Mouse (Mus musculus) embryonic facial prominence, embryonic 10.5 days (tissue): ENCODE measurements around the gene Mta2. TPM values are rescaled to one million over a fixed set of nuclear protein-coding genes. Genes with fewer than 3 reads are reported as not detected.
A peak's percentile ranks its signal among the peaks of the same experiment; 100 is the strongest.
"Not testable (repeated sequence)": the region's sequence is repeated elsewhere in the genome, so short reads cannot be mapped to it uniquely, and the experiment has no call there.

Experiments used
- DNase-seq: peaks from one replicate; pipeline ENCODE4 v3.0.0-alpha.2; 2017; ENCODE audit warnings: low spot score
- H3K27ac ChIP-seq: fragments of 300-500 bp; sonication (generic); replicated peaks from 2 replicates; pipeline ENCODE4 v1.5.1; 2016; ENCODE audit warnings: mild to moderate bottlenecking
- H3K27me3 ChIP-seq: fragments of 300-500 bp; sonication (generic); replicated peaks from 2 replicates; pipeline ENCODE4 v1.6.1; 2016; ENCODE audit warnings: low read depth, mild to moderate bottlenecking; ENCODE audit not compliant: poor library complexity, severe bottlenecking
- H3K36me3 ChIP-seq: fragments of 300-500 bp; sonication (generic); replicated peaks from 2 replicates; pipeline ENCODE4 v1.6.1; 2016; ENCODE audit warnings: mild to moderate bottlenecking, moderate library complexity
- H3K4me1 ChIP-seq: fragments of 300-500 bp; sonication (generic); 2 replicates; pipeline ENCODE4 v1.6.1; 2016
- H3K4me3 ChIP-seq: fragments of 300-500 bp; sonication (generic); 2 replicates; pipeline ENCODE4 v1.5.1; 2016; ENCODE audit warnings: mild to moderate bottlenecking, moderate library complexity
- H3K9me3 ChIP-seq: fragments of 300-500 bp; sonication (generic); 2 replicates; pipeline ENCODE4 v1.6.1; 2016; ENCODE audit warnings: mild to moderate bottlenecking
- WGBS: fragments of 180-500 bp; shearing (Covaris S2); methylation state at CpG from one replicate; pipeline ENCODE4 v1.1.7; 2016; 5-methylcytosine and 5-hydroxymethylcytosine counted together
- polyA plus RNA-seq: library from polyadenylated mRNA; unstranded; fragments of >200 nt; fragmentation: Nextera tagmentation; extraction: Ambion mirVana; gene quantifications from 2 replicates; pipeline ENCODE4 v1.2.1, GENCODE M21; 2016

Gene Mta2
- 212 and 216 TPM in 2 replicates for polyA plus RNA-seq

DNA sequence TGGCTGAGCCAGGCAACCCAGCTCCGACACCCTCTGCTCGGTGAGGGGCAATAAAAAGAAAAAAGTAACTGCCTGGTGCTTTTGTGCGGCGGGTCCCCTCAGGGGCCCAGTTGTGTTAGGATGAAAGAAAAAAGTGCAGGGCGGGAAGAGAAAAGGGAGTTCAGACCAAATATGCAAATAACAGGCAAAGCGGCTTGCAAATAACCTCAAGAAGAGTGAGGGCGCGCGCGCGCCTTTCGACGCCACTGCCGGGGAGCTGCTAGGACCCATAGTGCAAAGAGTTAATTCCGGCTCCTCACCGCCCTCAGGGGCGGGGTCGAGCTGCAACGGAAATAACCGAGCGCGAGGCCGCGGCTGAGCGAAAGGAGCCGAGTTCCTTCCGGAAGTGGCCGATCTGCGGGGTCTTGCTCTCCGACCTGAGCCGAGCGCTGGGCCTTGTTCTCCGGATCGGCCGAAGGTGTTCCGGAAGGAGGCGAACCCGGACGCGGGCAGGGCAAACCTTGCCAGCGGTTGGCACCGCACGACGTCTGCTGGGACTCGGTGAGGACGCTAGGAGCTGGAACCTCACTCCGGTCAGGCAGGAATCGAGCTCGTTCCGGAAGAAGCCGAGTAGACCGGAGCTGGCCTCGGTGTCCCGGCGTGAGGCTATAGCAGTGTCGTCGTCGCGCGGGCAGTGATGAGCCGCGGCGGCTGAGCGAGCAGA, at the start of gene Mta2:
Gene Mta2, plus strand, starts transcription at position 361 of the 703 bp plus-strand sequence.
- under 1% methylated on average over 64 of the region's 64 CpGs for WGBS
- H3K4me3 ChIP-seq, result peak within 1 kb of the TSS; percentile 97
- peaks cover 38% of the 10 kb centered on the region for H3K4me1 ChIP-seq
- H3K9me3 ChIP-seq, result no peaks in the 10 kb centered on the region
- H3K27me3 ChIP-seq, result no peaks in the 10 kb centered on the region
- H3K27ac ChIP-seq, result peak within 1 kb of the TSS; percentile 99
- DNase-seq, result peak; percentile 99
- peaks cover 74% of the 10 kb centered on the region for H3K36me3 ChIP-seq

DNA sequence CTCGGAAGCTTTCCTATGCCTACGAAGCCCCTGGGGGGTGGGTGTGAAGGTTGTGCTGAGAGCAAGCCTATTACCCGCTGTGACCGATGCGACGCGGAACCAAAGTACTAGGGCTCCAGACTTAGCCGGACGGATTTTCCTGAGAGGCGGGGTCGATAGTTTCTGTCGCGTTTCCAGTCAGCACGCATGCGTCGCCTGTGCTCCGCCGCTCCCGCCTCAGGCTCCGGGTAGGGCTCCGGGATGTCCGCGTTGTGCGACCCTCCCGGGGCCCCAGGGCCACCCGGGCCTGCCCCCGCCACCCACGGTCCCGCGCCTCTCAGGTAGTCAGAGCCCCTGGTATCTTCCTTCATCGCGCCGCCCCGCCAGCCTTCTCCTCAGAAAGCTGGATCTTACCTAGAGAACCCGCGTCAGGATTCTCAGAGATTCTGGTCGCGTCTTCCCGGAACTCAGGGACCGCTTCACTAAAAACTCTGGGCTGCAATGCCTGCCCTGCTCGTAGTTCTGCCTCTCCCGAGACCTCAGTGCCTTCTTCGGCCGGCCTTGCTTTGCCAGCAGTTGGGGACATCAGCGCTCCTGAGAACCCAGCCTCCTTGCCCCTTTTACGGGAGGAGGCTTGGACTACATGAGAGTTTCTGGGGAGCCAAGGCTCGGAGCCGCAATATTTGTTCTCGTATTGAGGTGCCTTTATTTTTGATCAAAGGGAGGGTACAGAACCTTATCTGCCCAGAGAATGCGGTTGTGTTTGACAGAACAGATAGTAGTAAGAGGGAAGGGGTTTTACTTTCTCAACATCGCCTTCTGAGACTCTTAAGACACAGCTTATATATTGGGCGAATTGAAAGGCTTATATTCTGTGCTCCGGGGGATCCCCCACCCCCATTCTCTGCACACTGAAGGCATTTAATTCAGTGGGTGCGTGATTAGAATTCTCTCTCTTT, 48.6 kb upstream of the Mta2 start, which contains the start of gene Ints5:
Gene Ints5, plus strand, starts transcription at position 177 of the 938 bp plus-strand sequence.
- Histone ChIP-seq H3K27ac (peak within 1 kb of the TSS; percentile 95), H3K4me1 (peaks cover 38% of the 10 kb centered on the region), H3K4me3 (peak within 1 kb of the TSS; percentile 91), H3K9me3 (no peaks in the 10 kb centered on the region), H3K36me3 (peaks cover 51% of the 10 kb centered on the region), H3K27me3 (no peaks in the 10 kb centered on the region)
- 4% methylated on average over 54 of the region's 54 CpGs for WGBS
- peak; percentile 88 for DNase-seq

DNA sequence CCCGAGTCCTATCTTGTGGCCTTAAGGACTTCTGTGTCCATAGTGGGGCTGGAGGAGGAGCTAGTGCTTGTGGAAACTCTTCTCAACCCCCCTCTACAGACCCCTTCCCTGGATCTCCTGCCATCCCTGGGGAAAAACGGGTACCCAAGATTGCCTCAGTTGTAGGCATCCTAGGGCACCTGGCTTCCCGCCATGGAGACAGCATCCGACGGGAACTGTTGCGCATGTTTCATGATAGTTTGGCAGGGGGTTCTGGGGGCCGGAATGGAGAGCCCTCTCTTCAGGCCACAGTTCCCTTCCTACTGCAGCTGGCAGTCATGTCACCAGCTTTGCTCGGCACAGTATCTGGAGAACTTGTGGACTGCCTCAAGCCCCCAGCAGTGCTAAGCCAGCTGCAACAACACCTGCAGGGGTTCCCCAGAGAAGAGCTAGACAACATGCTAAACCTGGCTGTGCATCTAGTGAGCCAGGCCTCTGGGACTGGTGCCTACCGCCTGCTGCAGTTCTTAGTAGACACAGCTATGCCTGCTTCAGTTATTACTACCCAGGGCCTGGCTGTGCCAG, 46.2 kb upstream of the Mta2 start:
- Histone ChIP-seq H3K27me3 (no peaks in the 10 kb centered on the region), H3K9me3 (no peaks in the 10 kb centered on the region), H3K4me3 (no peak overlapping the region; the same call in 1 of the 2 replicates), H3K36me3 (peaks cover 47% of the 10 kb centered on the region), H3K4me1 (peaks cover 44% of the 10 kb centered on the region), H3K27ac (no peak overlapping the region)
- 89% methylated on average over 9 of the region's 9 CpGs for WGBS
- DNase-seq, result no peak

DNA sequence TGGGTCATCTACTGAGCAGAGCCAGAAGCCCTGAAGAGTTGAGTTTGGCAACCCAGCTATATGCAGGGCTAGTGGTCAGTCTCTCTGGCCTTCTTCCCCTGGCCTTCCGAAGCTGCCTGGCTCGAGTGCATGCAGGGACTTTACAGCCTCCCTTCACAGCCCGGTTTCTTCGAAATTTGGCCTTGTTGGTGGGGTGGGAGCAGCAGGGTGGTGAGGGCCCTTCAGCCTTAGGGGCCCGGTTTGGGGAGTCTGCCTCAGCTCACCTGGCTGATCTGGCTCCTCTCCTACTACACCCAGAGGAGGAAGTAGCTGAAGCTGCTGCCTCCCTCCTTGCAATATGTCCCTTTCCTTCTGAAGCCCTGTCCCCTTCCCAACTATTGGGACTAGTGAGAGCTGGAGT, 45.4 kb upstream of the Mta2 start:
- DNase-seq, H3K27ac ChIP-seq, H3K9me3 ChIP-seq, H3K27me3 ChIP-seq: not testable (repeated sequence)
- WGBS, result 89% methylated on average over 5 of the region's 5 CpGs
- Histone ChIP-seq H3K4me1 (peaks cover 44% of the 10 kb centered on the region), H3K36me3 (peaks cover 45% of the 10 kb centered on the region), H3K4me3 (peak overlapping the region; percentile 93; the same call in 1 of the 2 replicates)

DNA sequence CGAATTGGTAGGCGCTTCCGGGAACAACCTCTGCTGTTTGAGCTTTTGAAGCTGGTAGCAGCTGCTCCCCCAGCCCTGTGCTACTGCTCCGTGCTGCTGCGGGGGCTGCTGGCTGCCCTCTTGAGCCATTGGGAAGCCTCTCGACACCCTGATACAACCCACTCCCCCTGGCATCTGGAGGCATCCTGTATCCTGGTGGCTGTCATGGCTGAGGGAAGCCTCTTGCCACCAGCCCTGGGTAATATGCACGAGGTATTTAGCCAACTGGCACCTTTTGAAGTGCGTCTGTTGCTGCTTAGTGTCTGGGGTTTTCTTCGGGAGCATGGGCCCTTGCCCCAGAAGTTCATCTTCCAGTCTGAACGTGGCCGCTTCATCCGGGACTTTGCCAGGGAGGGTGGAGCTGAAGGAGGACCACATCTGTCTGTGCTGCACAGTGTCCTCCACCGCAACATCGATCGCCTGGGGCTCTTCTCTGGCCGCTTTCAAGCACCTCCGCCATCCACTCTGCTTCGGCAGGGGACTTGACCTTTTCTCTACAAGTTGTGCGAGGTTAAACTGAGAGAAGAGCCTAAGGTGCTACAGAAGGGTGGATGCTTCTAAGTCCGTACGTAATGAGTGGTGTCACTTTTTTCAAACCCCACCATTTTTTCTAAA, 44.3 kb upstream of the Mta2 start:
- Histone ChIP-seq H3K27ac (peak overlapping the region; percentile 96), H3K36me3 (peaks cover 49% of the 10 kb centered on the region), H3K4me1 (peaks cover 44% of the 10 kb centered on the region), H3K4me3 (peak overlapping the region; percentile 93)
- not testable (repeated sequence) for H3K27me3 ChIP-seq, H3K9me3 ChIP-seq
- DNase-seq, result peak; percentile 65
- WGBS, result 26% methylated on average over 21 of the region's 21 CpGs

DNA sequence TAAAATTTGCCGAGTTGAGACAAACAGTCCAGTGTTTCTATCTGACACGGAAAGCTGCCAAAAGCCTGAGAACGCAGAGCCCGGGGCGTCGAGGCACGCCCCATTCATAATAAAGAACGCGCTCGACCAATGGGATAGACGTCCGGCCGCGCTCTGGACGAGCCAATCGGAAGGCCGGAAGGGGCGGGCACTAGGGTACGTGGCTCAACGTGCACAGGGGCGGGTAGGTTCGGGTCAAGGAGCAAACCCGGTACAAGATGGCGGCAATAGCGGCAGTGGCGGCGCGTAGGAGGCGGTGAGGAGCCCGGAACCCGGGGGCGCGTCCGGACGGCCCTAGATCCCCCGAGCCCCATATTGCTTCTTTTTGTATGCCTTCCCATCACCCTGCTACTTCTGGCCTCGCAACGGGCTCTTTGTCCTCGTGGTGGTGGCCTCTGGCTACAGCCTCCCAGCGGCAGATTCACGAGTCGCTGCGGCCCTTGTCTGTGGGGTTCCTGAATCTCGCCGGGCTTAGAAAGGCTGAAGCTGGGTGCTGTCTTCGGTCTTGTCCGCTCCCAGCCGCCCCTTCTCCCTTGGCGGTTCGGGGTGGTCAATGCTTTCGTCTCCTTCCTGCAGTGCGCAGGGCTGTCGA, 43.7 kb upstream of the Mta2 start, which contains the start of gene Ganab:
Gene Ganab, plus strand, starts transcription at position 207 of the 631 bp plus-strand sequence.
- Histone ChIP-seq H3K27me3 (no peaks in the 10 kb centered on the region), H3K4me1 (peaks cover 44% of the 10 kb centered on the region), H3K27ac (peak within 1 kb of the TSS; percentile 96), H3K36me3 (peaks cover 56% of the 10 kb centered on the region), H3K9me3 (no peaks in the 10 kb centered on the region), H3K4me3 (peak within 1 kb of the TSS; percentile 93)
- under 1% methylated on average over 53 of the region's 53 CpGs for WGBS
- peak; percentile 98 for DNase-seq

DNA sequence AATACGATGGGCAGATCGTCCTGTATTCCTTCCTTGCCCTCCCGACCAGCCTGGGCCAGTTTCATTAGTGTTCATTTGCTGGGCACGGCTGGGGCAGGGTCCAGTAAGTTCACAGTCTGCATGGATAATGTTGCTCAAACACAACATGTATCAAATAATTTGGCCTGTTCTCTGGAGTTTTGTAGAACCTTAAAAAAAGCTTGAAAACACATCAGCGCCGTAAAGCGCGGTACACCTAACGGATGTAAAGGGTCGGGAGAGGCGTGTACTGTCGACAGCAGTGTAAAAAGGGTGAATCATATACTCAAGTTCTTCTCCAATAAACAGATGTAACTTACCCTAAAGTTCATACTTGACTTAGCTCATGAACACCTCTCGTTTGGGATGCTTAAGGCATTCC, 43.1 kb upstream of the Mta2 start:
- H3K4me3 ChIP-seq, result peak overlapping the region; percentile 93
- peak overlapping the region; percentile 96 for H3K27ac ChIP-seq
- DNase-seq, result no peak
- H3K36me3 ChIP-seq, result peaks cover 62% of the 10 kb centered on the region
- H3K4me1 ChIP-seq, result peaks cover 42% of the 10 kb centered on the region
- WGBS, result 17% methylated on average over 13 of the region's 13 CpGs
- no peaks in the 10 kb centered on the region for H3K9me3 ChIP-seq
- H3K27me3 ChIP-seq, result no peaks in the 10 kb centered on the region

DNA sequence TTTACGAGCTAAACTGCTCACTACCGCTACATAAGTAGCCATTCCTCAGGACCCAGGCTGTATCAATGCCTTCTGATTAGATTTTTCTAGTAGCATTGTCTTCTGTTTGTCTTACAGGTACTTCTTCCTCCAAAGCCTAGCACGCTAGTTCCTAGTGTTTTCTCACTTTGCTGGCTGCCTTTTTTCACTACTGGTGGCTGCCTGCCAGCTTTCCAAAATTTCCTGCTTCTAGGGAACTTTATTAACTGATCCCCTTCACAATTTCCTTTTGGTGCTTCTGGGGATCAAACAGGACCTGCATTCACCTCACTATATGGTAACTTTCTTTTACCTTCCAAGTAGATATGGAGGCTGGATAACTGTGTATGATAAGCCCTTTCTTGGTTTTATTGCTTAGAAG, 42.6 kb upstream of the Mta2 start:
- Histone ChIP-seq H3K4me3 (peak overlapping the region; percentile 93), H3K27me3 (no peaks in the 10 kb centered on the region), H3K9me3 (no peaks in the 10 kb centered on the region), H3K36me3 (peaks cover 67% of the 10 kb centered on the region), H3K4me1 (peaks cover 37% of the 10 kb centered on the region), H3K27ac (no peak overlapping the region)
- no peak for DNase-seq
- 72% methylated on average over 3 of the region's 3 CpGs for WGBS

DNA sequence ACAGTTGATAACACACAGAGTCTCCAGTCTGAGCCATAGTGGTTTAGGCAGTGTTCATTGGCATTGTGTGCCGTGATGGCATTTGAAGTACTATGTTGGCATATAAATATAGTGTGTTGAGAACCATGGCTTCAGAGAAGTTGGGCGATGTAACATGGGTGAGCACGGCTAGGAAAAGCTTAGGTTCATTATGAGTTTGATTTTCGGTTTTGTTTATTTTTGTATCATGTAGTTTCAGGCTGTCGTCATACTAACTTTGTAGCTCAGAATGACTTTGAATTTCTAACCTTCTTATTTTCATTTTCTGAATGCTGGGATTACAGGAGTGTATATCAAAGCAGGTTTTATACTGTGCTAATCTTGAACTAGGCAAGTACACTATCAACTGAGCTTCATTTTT, 38.3 kb upstream of the Mta2 start:
- H3K9me3 ChIP-seq, result no peaks in the 10 kb centered on the region
- no peak for DNase-seq
- peaks cover 81% of the 10 kb centered on the region for H3K36me3 ChIP-seq
- no peak overlapping the region for H3K27ac ChIP-seq
- 95% methylated on average over 5 of the region's 5 CpGs for WGBS
- H3K4me3 ChIP-seq, result no peak overlapping the region
- peaks cover 11% of the 10 kb centered on the region for H3K4me1 ChIP-seq
- H3K27me3 ChIP-seq, result no peaks in the 10 kb centered on the region

DNA sequence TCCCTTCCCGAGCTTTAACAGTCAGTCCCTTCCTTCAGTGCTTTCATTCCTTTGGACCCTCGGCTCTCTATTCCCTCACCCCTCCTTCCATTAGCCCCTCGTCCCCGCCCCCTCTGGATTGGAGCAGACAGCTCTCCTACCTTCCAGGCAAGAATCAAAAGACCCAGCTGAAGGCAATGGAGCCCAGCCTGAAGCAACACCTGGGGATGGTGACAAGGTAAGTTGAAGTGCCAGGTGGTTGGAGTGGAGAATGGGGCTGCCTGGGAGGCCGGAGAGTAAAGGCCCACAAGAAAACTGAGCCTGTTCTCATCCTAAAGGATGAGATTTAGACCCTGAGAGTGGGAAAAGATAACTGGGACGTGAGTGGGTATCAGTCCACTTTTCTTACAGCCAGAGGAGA, 33.1 kb upstream of the Mta2 start:
- Histone ChIP-seq H3K27ac (no peak overlapping the region), H3K9me3 (no peaks in the 10 kb centered on the region), H3K4me1 (no peaks in the 10 kb centered on the region), H3K4me3 (no peak overlapping the region), H3K36me3 (peaks cover 100% of the 10 kb centered on the region), H3K27me3 (no peaks in the 10 kb centered on the region)
- no peak for DNase-seq
- 90% methylated on average over 6 of the region's 6 CpGs for whole genome bisulfite sequencing

DNA sequence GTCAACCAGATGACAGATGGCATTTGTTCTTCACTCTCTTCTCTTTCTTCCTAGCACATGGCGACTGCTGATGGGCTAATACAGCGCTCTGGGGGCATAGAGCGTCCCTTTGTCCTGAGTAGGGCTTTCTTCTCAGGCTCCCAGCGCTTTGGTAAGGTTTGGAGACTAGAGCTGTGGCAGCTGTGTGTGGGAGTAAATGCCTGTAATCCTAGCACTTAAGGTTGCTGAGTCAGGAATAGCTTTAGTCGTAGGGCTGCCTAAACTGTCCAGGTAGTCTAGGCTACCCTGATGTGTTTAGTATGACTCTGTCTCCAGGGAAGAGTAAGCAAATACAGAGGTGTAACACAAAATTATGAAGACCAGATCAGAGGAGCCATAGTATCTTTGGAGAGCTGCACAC, 29.9 kb upstream of the Mta2 start:
- no peak overlapping the region for H3K27ac ChIP-seq
- no peak for DNase-seq
- no peak overlapping the region for H3K4me3 ChIP-seq
- no peaks in the 10 kb centered on the region for H3K9me3 ChIP-seq
- peaks cover 100% of the 10 kb centered on the region for H3K36me3 ChIP-seq
- no peaks in the 10 kb centered on the region for H3K27me3 ChIP-seq
- no peaks in the 10 kb centered on the region for H3K4me1 ChIP-seq
- WGBS, result 93% methylated on average over 5 of the region's 5 CpGs
